Mouse (Mus musculus) heart, adult 2 months (tissue): Measurements from ENCODE around the gene Tceal1. TPM values are rescaled to one million over a fixed set of nuclear protein-coding genes. Genes with fewer than 3 reads are reported as not detected.

Experiments
- DNase-seq, 2 experiments: peaks; one replicate each; pipeline ENCODE4 v3.0.0; 2021
- H3K27ac ChIP-seq: fragments of 200-600 bp; 2 replicates; pipeline ENCODE4 v1.8.1; 2022
- H3K27me3 ChIP-seq: fragments of 200-500 bp; 2 replicates; pipeline ENCODE4 v1.6.1; 2012; ENCODE audit warnings: mild to moderate bottlenecking, low read length, inconsistent platforms, mixed read lengths; ENCODE audit not compliant: control insufficient read depth, insufficient read depth
- H3K36me3 ChIP-seq: fragments of 200-500 bp; 2 replicates; pipeline ENCODE4 v1.6.1; 2012; ENCODE audit warnings: low read length, inconsistent platforms; ENCODE audit not compliant: control insufficient read depth, insufficient read depth
- H3K4me1 ChIP-seq: fragments of 200-500 bp; 2 replicates; pipeline ENCODE4 v1.6.1; 2011; ENCODE audit warnings: low read length; ENCODE audit not compliant: control insufficient read depth, insufficient read depth
- H3K4me3 ChIP-seq: fragments of 200-600 bp; 2 replicates; pipeline ENCODE4 v1.8.1; 2022
- H3K79me2 ChIP-seq: fragments of 200-500 bp; replicated peaks from 2 replicates; pipeline ENCODE4 v1.6.1; 2012; ENCODE audit warnings: mild to moderate bottlenecking, inconsistent platforms, low read length, moderate library complexity, mixed read lengths; ENCODE audit not compliant: control insufficient read depth, insufficient read depth
- H3K9ac ChIP-seq: fragments of 200-500 bp; 2 replicates; pipeline ENCODE4 v1.6.1; 2012; ENCODE audit warnings: low read depth, mild to moderate bottlenecking, control low read depth, inconsistent platforms, low read length, mixed read lengths
- CTCF ChIP-seq: fragments of 200-600 bp; IDR thresholded peaks from 2 replicates; pipeline ENCODE4 v1.8.1; 2022; ENCODE audit warnings: antibody characterized with exemption, mild to moderate bottlenecking, moderate library complexity
- EP300 ChIP-seq: fragments of 200-500 bp; IDR thresholded peaks from 2 replicates; pipeline ENCODE4 v1.6.1; 2011; ENCODE audit warnings: low read depth, low read length, control low read depth; ENCODE audit not compliant: insufficient read depth
- POLR2A ChIP-seq: fragments of 200-500 bp; IDR thresholded peaks from 2 replicates; pipeline ENCODE4 v1.6.1; 2011; ENCODE audit warnings: mild to moderate bottlenecking, low read depth, low read length, control low read depth; ENCODE audit not compliant: insufficient read depth
- WGBS: fragments of 180-500 bp; shearing (Covaris S2); methylation state at CpG from one replicate; pipeline ENCODE4 v1.1.7; 2018; 5-methylcytosine and 5-hydroxymethylcytosine counted together
- intact Hi-C: fragments of 180-260 bp; cut with DNase I; formaldehyde crosslinking; loops from one replicate; pipeline ENCODE4 v1.15.1; 2025
- polyA plus RNA-seq: library from polyadenylated mRNA; depleted of rRNA; stranded (reverse); fragments of >200 nt; gene quantifications from 2 replicates; pipeline ENCODE4 v1.2.3, GENCODE M21; 2012
- total RNA-seq, 2 experiments: library from RNA; stranded (reverse); gene quantifications; 2 replicates each; pipeline ENCODE4 v1.2.3; 2021

Gene Tceal1
- total and polyA plus RNA-seq, 3 experiments: 2.0 to 4.8 (median 4.8) TPM

GRCm38 (mm10) chrX:136740087-136740790 lies 32.5 kb downstream of the Tceal1 start:
- Histone ChIP-seq H3K9ac (no peak overlapping the region), H3K79me2 (no peaks in the 10 kb centered on the region; the same call in 1 of the 2 replicates), H3K27ac (peak overlapping the region; percentile 80), H3K27me3 (no peaks in the 10 kb centered on the region), H3K36me3 (peaks cover 7% of the 10 kb centered on the region), H3K4me3 (peak overlapping the region; percentile 56), H3K4me1 (peaks cover 2% of the 10 kb centered on the region)
- no peak for DNase-seq
- intact Hi-C loops: loop anchor here (5.0 kb wide), 2 partner anchors 297 to 402 kb away; partner anchors contain the start of gene Slc25a53
- WGBS: 20% methylated on average over 15 of the region's 15 CpGs
- no peak for TF ChIP-seq EP300
- no peak for TF ChIP-seq CTCF
- TF ChIP-seq POLR2A: no peak

GRCm38 (mm10) chrX:136740791-136741650 lies 33.2 kb downstream of the Tceal1 start:
- intact Hi-C loops: loop anchor here (5.0 kb wide), 2 partner anchors 296 to 401 kb away; partner anchors contain the start of gene Slc25a53
- Histone ChIP-seq H3K4me3 (peak overlapping the region; percentile 56), H3K9ac (peak overlapping the region; percentile 63), H3K27ac (peak overlapping the region; percentile 95), H3K4me1 (peaks cover 2% of the 10 kb centered on the region), H3K36me3 (peaks cover 7% of the 10 kb centered on the region), H3K79me2 (no peaks in the 10 kb centered on the region; the same call in 1 of the 2 replicates), H3K27me3 (no peaks in the 10 kb centered on the region)
- peak; percentile 94 for TF ChIP-seq POLR2A
- TF ChIP-seq CTCF: no peak
- TF ChIP-seq EP300: 0 out of 2 replicates have a peak, but pooled peaks have one; percentile 61
- 25% methylated on average over 39 of the region's 39 CpGs for WGBS
- peak; percentile 86 to 95 for DNase-seq

- peak overlapping the region; percentile 64 for H3K4me3 ChIP-seq
- H3K9ac ChIP-seq: peak overlapping the region; percentile 77
- intact Hi-C loops: loop anchor here (2.0 to 5.0 kb wide), 3 partner anchors 273 to 401 kb away; partner anchors contain the start of gene Slc25a53
- H3K36me3 ChIP-seq: peaks cover 7% of the 10 kb centered on the region
- no peaks in the 10 kb centered on the region; the same call in 1 of the 2 replicates for H3K79me2 ChIP-seq
- TF ChIP-seq POLR2A: peak; percentile 53
- no peak for TF ChIP-seq EP300
- H3K27me3 ChIP-seq: no peaks in the 10 kb centered on the region
- 23% methylated on average over 46 of the region's 46 CpGs for WGBS
- peak overlapping the region; percentile 95 for H3K27ac ChIP-seq
- peaks cover 2% of the 10 kb centered on the region for H3K4me1 ChIP-seq
- peak; percentile 86 to 88 for DNase-seq
Observed at GRCm38 (mm10) chrX:136741651-136742201, 33.9 kb downstream of the Tceal1 start.

- no peak for TF ChIP-seq POLR2A
- Histone ChIP-seq H3K79me2 (no peaks in the 10 kb centered on the region; the same call in 1 of the 2 replicates), H3K4me1 (peaks cover 2% of the 10 kb centered on the region), H3K27ac (peak overlapping the region; percentile 95), H3K27me3 (no peaks in the 10 kb centered on the region), H3K9ac (peak overlapping the region; percentile 77), H3K36me3 (peaks cover 7% of the 10 kb centered on the region), H3K4me3 (peak overlapping the region; percentile 64)
- intact Hi-C loops: loop anchor here (2.0 to 5.0 kb wide), 3 partner anchors 273 to 400 kb away; partner anchors contain the start of gene Slc25a53
- 16% methylated on average over 10 of the region's 10 CpGs for WGBS
- DNase-seq: peak in 1 of 2 experiments; percentile 32
Observed at GRCm38 (mm10) chrX:136742241-136742640, 34.5 kb downstream of the Tceal1 start.

GRCm38 (mm10) chrX:136742661-136743103 lies 34.9 kb downstream of the Tceal1 start:
- peaks cover 7% of the 10 kb centered on the region for H3K36me3 ChIP-seq
- TF ChIP-seq EP300: no peak
- peak; percentile 78 for TF ChIP-seq CTCF
- TF ChIP-seq POLR2A: 0 out of 2 replicates have a peak, but pooled peaks have one; percentile 19
- peak overlapping the region; percentile 64 for H3K4me3 ChIP-seq
- peaks cover 2% of the 10 kb centered on the region for H3K4me1 ChIP-seq
- H3K79me2 ChIP-seq: no peaks in the 10 kb centered on the region; the same call in 1 of the 2 replicates
- H3K9ac ChIP-seq: peak overlapping the region; percentile 56
- peak overlapping the region; percentile 95 for H3K27ac ChIP-seq
- peak; percentile 36 to 60 for DNase-seq
- no peaks in the 10 kb centered on the region for H3K27me3 ChIP-seq
- 24% methylated on average over 5 of the region's 5 CpGs for WGBS
- intact Hi-C loops: loop anchor here (1.0 to 5.0 kb wide), 4 partner anchors 78 to 400 kb away; partner anchors contain the start of gene Slc25a53
